Mouse (Mus musculus): ENCODE data around the gene Sox13. TPM values are rescaled to one million over a fixed set of nuclear protein-coding genes. Genes with fewer than 3 reads are reported as not detected.

Gene Sox13
- polyA plus RNA-seq, 1 experiment from 2014 or later = 6.6 TPM

DNA sequence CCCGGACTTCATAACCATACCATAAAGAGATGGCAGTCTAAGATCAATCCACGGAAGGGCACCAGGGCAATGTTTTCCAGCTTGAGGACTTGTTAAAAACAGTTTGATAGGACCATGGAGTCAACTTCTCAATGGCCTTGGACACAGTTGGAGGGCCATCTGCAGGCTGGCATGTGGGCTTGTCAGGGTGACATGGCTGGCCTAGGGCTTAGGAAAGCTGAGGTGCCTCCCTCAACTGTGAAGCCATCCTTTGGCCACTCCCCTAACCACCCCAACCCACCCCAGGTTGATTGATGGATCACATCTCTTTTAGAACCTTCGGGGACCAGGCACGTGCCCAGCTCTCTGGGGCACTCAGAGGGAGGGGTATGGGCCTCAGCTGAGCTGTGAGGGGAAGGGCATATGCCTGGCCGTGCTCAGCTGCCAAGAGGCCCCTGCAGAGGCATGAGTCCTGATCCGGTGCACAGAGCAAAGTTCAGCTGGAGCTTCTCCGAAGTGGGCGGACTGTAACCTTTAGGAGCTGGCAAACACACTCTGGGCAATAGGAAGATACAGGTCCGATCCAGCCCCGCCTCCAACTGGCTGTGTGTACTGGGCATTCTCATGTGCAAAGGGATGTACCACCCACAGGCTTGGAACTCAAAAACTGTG lies 48.4 kb downstream of the Sox13 start:
- Histone ChIP-seq H3K4me2 (ENCODE audit: low read depth, low read length) (no peak overlapping the region), H3K27me3 (replicated peaks; ENCODE audit: control insufficient read depth, insufficient read depth, low read length) (no peaks in the 10 kb centered on the region), H3K4me3 (ENCODE audit: low read depth, low read length) (no peak overlapping the region), H3K9ac (ENCODE audit: low read depth, low read length) (no peak overlapping the region), H3K27ac (replicated peaks; ENCODE audit: low read depth, low read length) (no peak overlapping the region), H3K36me3 (ENCODE audit: control insufficient read depth, insufficient read depth, low read length) (no peaks in the 10 kb centered on the region), H3K4me1 (ENCODE audit: control insufficient read depth, insufficient read depth, low read length) (no peaks in the 10 kb centered on the region), H3K9me3 (ENCODE audit: control insufficient read depth, low read length) (no peaks in the 10 kb centered on the region)
- DNase-seq (ENCODE audit: low spot score) (no peak), ATAC-seq (ENCODE audit: low read depth) (no peak)
- 69% methylated on average over 10 of the region's 10 CpGs for WGBS

DNA sequence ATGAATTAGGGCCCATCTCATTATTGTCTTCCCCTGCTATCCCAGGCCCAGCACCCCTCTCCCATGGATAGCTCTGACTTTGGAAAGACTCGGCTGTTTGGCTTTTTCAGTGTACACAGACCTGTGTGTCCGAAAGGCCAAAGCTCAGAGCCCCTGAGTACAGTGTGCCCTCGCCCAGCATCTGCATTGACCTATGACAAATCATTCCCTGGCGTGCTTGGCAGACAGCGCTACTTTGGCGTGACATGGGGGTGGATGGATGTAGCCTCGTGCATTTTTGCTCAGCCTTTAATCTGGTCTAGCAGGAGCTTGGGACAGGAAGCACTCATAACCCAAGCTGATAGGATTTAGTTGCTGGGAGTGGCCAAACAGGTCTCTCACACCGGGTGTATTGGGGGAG lies 52.1 kb downstream of the Sox13 start:
- Histone ChIP-seq H3K4me3 (ENCODE audit: low read depth, low read length) (no peak overlapping the region), H3K36me3 (ENCODE audit: control insufficient read depth, insufficient read depth, low read length) (no peaks in the 10 kb centered on the region), H3K4me1 (ENCODE audit: control insufficient read depth, insufficient read depth, low read length) (peaks cover 12% of the 10 kb centered on the region), H3K4me2 (ENCODE audit: low read depth, low read length) (no peak overlapping the region), H3K27me3 (replicated peaks; ENCODE audit: control insufficient read depth, insufficient read depth, low read length) (no peaks in the 10 kb centered on the region), H3K9me3 (ENCODE audit: control insufficient read depth, low read length) (no peaks in the 10 kb centered on the region), H3K9ac (ENCODE audit: low read depth, low read length) (no peak overlapping the region), H3K27ac (replicated peaks; ENCODE audit: low read depth, low read length) (no peak overlapping the region)
- 62% methylated on average over 8 of the region's 8 CpGs for WGBS
- ATAC-seq (ENCODE audit: low read depth) = no peak
- DNase-seq (ENCODE audit: low spot score) = no peak

DNA sequence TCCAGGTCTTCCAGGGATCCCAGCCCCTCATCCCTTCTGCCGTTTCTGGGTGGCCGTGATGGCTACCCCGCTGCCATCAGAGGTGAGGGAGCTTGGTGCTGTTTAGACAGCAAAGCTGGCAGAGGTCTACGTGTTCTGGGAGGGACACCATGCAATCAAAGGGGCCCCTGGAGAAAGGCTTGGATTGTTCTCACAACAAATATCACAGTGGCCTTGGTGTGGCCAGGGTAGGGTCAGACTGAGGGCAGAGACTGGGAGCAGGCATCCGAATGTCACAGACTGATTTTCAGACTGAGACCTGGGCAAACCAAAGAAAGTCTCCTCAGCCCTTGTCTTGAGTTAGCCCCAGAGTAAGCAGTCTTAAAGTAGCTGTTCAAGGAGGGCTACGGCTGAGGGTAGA lies 52.7 kb downstream of the Sox13 start:
- Histone ChIP-seq H3K4me2 (ENCODE audit: low read depth, low read length) (no peak overlapping the region), H3K4me3 (ENCODE audit: low read depth, low read length) (no peak overlapping the region), H3K27me3 (replicated peaks; ENCODE audit: control insufficient read depth, insufficient read depth, low read length) (no peaks in the 10 kb centered on the region), H3K36me3 (ENCODE audit: control insufficient read depth, insufficient read depth, low read length) (no peaks in the 10 kb centered on the region), H3K9me3 (ENCODE audit: control insufficient read depth, low read length) (no peaks in the 10 kb centered on the region), H3K9ac (ENCODE audit: low read depth, low read length) (no peak overlapping the region), H3K4me1 (ENCODE audit: control insufficient read depth, insufficient read depth, low read length) (peaks cover 12% of the 10 kb centered on the region), H3K27ac (replicated peaks; ENCODE audit: low read depth, low read length) (no peak overlapping the region)
- DNase-seq (ENCODE audit: low spot score) (no peak), ATAC-seq (ENCODE audit: low read depth) (no peak)
- 76% methylated on average over 6 of the region's 6 CpGs for WGBS

DNA sequence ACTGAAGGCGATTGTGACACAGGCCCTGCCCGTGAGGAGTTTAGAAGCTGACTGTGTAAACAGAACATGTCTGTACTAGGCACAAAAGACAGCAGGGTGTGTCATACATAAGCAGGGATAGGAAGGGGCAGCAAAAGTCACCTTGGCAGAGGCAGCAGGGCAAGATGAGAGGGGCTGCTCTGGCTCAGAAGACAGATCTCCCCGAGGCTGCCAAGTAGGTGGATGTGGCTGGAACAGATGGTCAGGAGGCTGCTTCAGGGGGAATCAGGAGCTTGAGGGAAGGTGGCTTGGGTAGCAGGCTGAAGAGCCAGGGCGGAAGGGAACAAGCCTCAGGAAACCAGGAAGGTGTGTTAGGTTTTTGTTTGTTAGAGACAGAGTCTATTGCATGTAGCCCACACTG lies 53.8 kb downstream of the Sox13 start:
- no peak overlapping the region for H3K4me3 ChIP-seq (ENCODE audit: low read depth, low read length)
- peaks cover 12% of the 10 kb centered on the region for H3K4me1 ChIP-seq (ENCODE audit: control insufficient read depth, insufficient read depth, low read length)
- H3K9ac ChIP-seq (ENCODE audit: low read depth, low read length) = no peak overlapping the region
- H3K36me3 ChIP-seq (ENCODE audit: control insufficient read depth, insufficient read depth, low read length) = no peaks in the 10 kb centered on the region
- no peak overlapping the region for H3K27ac ChIP-seq (replicated peaks; ENCODE audit: low read depth, low read length)
- H3K4me2 ChIP-seq (ENCODE audit: low read depth, low read length) = no peak overlapping the region
- H3K9me3 ChIP-seq (ENCODE audit: control insufficient read depth, low read length) = no peaks in the 10 kb centered on the region
- 74% methylated on average over 4 of the region's 4 CpGs for WGBS
- peaks cover 4% of the 10 kb centered on the region; the same call in 1 of the 2 replicates for H3K27me3 ChIP-seq (replicated peaks; ENCODE audit: control insufficient read depth, insufficient read depth, low read length)
- ATAC-seq (ENCODE audit: low read depth) = no peak
- DNase-seq (ENCODE audit: low spot score) = no peak

DNA sequence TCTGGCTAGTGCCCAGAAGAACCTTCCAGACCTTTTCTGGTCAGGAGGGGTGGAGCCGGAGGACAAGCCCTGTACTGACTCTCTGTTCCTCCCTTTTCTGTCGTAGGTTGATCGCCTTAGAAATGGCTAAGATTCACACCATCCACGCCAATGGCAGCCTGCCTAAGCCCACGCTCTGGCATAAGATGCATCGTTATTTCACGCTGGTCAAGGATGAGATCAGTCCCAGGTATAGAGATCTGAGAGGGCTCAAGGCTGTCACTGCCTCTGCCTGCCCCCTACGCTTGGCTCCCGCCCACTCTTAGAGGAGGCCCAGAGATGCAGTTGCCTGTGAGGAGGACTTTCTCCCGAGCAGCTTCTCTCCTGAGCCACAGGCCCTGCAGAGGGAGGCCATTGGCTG lies 55.5 kb downstream of the Sox13 start:
- ATAC-seq (ENCODE audit: low read depth) = no peak
- peaks cover 20% of the 10 kb centered on the region; the same call in 1 of the 2 replicates for H3K27me3 ChIP-seq (replicated peaks; ENCODE audit: control insufficient read depth, insufficient read depth, low read length)
- peaks cover 17% of the 10 kb centered on the region for H3K4me1 ChIP-seq (ENCODE audit: control insufficient read depth, insufficient read depth, low read length)
- H3K4me3 ChIP-seq (ENCODE audit: low read depth, low read length) = no peak overlapping the region
- H3K4me2 ChIP-seq (ENCODE audit: low read depth, low read length) = no peak overlapping the region
- no peaks in the 10 kb centered on the region for H3K36me3 ChIP-seq (ENCODE audit: control insufficient read depth, insufficient read depth, low read length)
- H3K9ac ChIP-seq (ENCODE audit: low read depth, low read length) = no peak overlapping the region
- no peaks in the 10 kb centered on the region for H3K9me3 ChIP-seq (ENCODE audit: control insufficient read depth, low read length)
- DNase-seq (ENCODE audit: low spot score) = no peak
- WGBS = 50% methylated on average over 9 of the region's 10 CpGs
- no peak overlapping the region for H3K27ac ChIP-seq (replicated peaks; ENCODE audit: low read depth, low read length)

DNA sequence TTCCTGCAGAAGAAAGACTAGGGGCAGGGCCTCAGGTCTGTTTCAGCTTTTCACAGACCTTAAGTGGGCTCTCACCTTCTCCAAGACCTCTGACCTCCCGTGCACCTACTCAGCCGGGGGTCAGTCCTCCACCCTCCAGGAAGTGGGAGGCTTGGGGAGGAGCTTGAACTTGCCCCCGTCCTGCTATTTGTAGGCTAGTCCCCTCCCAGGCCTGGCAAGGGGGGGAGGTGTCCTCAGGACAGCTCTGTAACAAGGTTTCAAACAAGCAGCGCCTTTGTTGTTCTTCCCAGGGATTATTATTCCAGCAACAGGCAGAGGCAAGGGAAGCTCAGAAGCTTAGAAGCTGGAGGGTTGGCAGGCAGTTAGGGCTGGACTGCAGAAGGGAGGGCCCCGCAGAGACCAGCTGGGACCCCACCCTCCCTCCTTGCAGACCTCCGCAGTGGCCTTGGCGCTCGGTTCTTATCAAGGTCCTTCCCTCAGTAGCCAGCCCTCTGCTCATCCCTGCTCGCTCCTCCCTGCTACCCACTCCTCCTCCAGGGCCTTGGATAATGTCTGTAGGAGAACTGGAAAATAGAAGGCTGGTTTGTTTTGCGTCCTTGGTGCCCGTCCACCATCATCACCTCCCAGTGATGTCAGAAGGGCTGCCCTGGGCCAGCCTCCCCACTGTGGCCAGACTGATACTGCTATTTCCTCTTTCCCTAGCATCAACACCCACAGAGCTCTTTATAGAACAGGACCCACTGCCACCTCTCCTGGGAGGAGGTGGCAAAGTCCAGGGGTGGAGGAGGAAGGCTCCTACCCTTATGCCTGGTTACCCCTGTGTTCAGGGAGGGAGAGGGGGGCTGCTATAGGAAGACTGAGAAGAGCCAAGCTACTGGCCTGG lies 56.3 kb downstream of the Sox13 start:
- Histone ChIP-seq H3K9me3 (ENCODE audit: control insufficient read depth, low read length) (no peaks in the 10 kb centered on the region), H3K27ac (replicated peaks; ENCODE audit: low read depth, low read length) (peak overlapping the region; percentile 35; the same call in 1 of the 2 replicates), H3K4me1 (ENCODE audit: control insufficient read depth, insufficient read depth, low read length) (peaks cover 20% of the 10 kb centered on the region), H3K9ac (ENCODE audit: low read depth, low read length) (no peak overlapping the region), H3K27me3 (replicated peaks; ENCODE audit: control insufficient read depth, insufficient read depth, low read length) (peaks cover 20% of the 10 kb centered on the region; the same call in 1 of the 2 replicates), H3K36me3 (ENCODE audit: control insufficient read depth, insufficient read depth, low read length) (no peaks in the 10 kb centered on the region), H3K4me2 (ENCODE audit: low read depth, low read length) (peak overlapping the region; percentile 17; the same call in 1 of the 2 replicates), H3K4me3 (ENCODE audit: low read depth, low read length) (no peak overlapping the region)
- WGBS = 10% methylated on average over 11 of the region's 11 CpGs
- DNase-seq (ENCODE audit: low spot score) = peak; percentile 33
- no peak for ATAC-seq (ENCODE audit: low read depth)

DNA sequence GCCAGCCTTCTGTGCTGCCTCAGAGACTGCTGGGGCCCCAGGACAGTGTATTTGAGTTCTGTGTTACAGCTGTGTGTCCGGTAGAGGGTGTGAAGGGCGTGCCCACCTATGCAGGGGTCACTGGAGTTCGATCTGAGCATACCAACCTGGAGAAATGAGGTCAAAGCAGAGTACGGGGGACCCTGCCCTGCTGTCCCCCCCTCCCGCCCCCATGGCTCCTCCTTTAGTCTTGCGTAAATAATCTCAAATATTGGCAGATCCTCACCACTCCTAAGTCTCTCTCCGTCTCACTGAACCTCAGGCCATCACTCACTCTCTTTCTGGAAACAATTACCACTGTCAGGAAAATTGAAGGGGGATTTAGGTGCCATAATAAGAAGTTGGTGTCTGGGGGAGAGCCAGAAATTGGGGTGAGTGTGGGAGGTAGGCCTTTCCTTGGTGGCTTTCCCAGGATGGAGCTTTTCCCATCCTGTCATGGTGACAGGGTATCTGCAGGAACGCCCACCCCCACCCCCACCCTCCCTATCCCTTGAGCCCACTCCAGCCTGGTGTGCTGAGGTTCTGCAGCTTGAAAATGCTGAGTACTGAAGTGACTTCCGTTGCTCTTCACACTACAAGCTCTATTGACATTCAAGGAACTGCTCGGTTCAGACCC lies 57.1 kb downstream of the Sox13 start:
- H3K9me3 ChIP-seq (ENCODE audit: control insufficient read depth, low read length) = no peaks in the 10 kb centered on the region
- H3K4me3 ChIP-seq (ENCODE audit: low read depth, low read length) = no peak overlapping the region
- H3K9ac ChIP-seq (ENCODE audit: low read depth, low read length) = no peak overlapping the region
- H3K27me3 ChIP-seq (replicated peaks; ENCODE audit: control insufficient read depth, insufficient read depth, low read length) = peaks cover 20% of the 10 kb centered on the region; the same call in 1 of the 2 replicates
- ATAC-seq (ENCODE audit: low read depth) (no peak), DNase-seq (ENCODE audit: low spot score) (peak; percentile 58)
- H3K4me2 ChIP-seq (ENCODE audit: low read depth, low read length) = no peak overlapping the region
- peaks cover 20% of the 10 kb centered on the region for H3K4me1 ChIP-seq (ENCODE audit: control insufficient read depth, insufficient read depth, low read length)
- WGBS = 40% methylated on average over 10 of the region's 10 CpGs
- H3K27ac ChIP-seq (replicated peaks; ENCODE audit: low read depth, low read length) = peak overlapping the region; percentile 35; the same call in 1 of the 2 replicates
- no peaks in the 10 kb centered on the region for H3K36me3 ChIP-seq (ENCODE audit: control insufficient read depth, insufficient read depth, low read length)

DNA sequence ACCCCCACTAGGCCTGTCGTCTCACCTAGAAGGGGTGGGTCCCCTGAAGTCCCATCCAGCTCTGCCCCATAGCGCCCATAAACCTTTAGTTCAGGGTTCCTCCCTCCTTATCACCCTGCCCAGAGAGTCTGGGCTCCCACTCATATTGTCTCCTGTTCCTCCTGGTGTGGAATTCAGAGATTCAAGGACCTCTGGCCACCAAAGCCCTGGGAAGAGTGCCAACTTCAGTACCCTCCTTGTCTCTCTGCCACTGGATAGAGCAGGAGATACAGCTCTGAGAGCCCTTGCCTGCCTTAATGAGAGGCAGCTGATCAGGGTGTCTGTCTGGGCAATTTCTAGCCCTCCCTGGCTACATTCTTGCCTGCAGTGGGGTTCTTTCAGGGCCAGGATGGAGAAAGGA lies 59.3 kb downstream of the Sox13 start:
- H3K4me1 ChIP-seq (ENCODE audit: control insufficient read depth, insufficient read depth, low read length) = peaks cover 20% of the 10 kb centered on the region
- H3K27me3 ChIP-seq (replicated peaks; ENCODE audit: control insufficient read depth, insufficient read depth, low read length) = peaks cover 20% of the 10 kb centered on the region; the same call in 1 of the 2 replicates
- H3K4me2 ChIP-seq (ENCODE audit: low read depth, low read length) = no peak overlapping the region
- H3K27ac ChIP-seq (replicated peaks; ENCODE audit: low read depth, low read length) = no peak overlapping the region
- DNase-seq (ENCODE audit: low spot score) (no peak), ATAC-seq (ENCODE audit: low read depth) (no peak)
- H3K9ac ChIP-seq (ENCODE audit: low read depth, low read length) = no peak overlapping the region
- H3K36me3 ChIP-seq (ENCODE audit: control insufficient read depth, insufficient read depth, low read length) = no peaks in the 10 kb centered on the region
- H3K9me3 ChIP-seq (ENCODE audit: control insufficient read depth, low read length) = no peaks in the 10 kb centered on the region
- H3K4me3 ChIP-seq (ENCODE audit: low read depth, low read length) = no peak overlapping the region
- WGBS = 52% methylated on average over 2 of the region's 2 CpGs
